Mouse (Mus musculus) c-Kit-negative CD71-positive TER-119-positive erythroid progenitor cells, embryonic 14.5 days (primary cell): ENCODE results near the gene 0610010K14Rik.

Source experiments
- DNase-seq: peaks from one replicate; pipeline ENCODE4 v3.0.0-alpha.2; 2013; ENCODE audit warnings: low read depth, low spot score

0610010K14Rik gene

DNA sequence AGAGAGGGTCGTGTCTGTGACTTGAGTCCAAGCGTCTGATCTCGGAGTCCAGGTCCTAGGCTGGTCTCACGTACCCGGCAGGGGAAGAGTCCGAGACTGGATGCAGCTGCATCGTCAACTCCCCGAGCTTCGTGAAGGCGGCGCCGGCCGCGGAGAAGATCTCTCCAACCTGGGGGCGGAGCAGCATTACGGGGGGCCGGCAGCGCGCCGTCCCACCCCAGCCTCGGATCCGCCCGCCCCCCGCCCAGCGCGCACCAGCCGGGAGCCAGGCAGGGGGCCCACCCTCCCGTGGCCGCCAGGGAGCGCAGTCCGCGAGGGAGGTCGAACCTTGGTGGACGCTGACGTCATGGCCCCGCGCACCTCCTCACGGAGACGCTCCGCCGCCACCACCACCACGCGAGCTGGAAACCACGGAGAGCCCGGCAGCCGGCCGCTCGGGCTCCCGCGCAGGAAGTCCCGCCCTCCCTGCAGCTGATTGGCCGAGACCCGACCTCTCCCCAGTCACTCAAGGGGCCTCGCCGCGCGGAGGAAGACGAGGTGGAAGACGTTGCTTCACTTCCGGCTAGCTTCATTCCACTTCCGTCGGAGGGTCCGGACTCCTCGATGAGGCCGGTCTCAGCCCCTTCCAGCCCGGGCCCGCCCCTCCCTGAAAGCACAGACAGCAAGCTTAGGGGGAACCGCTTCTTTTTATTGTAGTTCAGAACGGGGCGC is at the start of gene 0610010K14Rik:
Gene 0610010K14Rik, minus strand, starts transcription at position 458 of the 711 bp plus-strand sequence.
- peak; percentile 90 for DNase-seq

DNA sequence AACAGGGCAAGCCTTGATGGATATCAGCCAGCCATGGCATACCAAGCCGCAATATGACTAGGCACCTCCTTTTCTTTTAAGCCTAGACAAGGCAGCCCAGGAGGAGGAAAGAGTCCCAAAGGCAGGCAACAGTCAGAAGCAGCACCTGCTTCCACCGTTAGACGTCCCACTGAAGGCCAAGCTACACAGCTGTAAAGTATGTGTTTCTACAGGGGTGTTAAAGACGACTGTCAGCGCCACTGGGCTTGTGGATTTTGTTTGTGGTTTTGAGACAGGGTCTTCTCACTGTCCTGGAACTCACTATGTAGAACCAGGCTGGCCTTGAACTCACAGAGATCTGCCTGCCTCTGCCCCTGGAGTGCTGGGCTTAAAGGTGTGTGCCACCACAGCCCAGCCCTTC is 48.0 kb upstream of the 0610010K14Rik start:
- no peak for DNase-seq

DNA sequence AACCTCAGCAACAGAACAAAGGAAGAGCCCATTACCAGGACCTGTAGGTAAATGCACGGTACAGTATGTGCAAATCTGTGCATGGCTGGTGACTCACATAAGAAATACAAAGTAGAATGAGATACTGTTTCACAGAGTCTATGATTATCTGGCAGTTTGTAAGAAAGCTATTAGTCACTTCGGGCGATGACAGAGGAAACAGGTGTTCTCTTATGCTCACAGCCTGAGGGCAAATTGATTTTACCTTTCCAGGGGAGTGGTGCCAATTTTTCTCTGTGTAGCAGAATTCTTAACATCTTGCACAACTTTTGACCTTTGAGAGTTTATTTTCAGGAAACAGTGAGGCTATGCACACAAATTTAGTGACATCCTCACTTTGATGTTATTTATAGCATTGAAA is 47.0 kb upstream of the 0610010K14Rik start:
- no peak for DNase-seq

DNA sequence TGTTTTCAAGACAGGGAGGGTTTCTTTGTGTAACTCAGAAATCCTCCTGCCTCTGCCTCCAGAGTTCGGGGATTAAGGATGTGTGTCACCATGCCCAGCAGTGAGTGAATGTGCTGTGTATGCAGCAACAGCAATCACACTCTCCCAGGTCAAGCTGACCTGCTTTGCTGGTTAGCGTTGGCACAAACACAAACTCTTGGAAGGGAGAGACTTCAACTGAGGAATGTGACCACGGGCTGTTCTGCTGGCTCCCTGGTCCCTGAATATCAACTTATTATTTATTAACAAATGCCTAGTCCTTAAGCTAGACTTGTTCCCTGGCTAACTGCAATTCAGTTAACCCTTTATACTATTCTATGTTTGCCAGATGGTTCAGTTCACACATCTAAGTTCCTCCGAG is 46.0 kb upstream of the 0610010K14Rik start:
- DNase-seq, result no peak

DNA sequence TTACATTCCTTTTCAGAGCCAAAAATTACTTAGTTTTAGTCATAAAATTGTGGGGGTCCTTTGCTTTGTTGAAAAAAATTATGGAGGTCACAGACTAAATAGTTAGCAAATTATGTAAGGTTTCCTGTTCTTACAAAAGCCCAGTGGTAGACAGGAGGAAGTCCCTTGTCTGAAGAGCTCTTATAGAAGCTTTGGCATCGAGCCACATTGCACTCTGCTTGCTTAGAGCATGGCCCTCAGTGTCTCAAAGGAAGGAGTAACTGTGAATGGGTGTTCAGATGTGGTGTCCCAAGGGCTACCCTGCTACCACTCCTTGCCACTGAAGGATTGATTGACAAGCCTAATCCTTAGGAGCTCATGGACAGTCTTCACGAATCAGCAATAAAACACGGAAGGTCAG is 42.7 kb upstream of the 0610010K14Rik start:
- DNase-seq, result no peak

DNA sequence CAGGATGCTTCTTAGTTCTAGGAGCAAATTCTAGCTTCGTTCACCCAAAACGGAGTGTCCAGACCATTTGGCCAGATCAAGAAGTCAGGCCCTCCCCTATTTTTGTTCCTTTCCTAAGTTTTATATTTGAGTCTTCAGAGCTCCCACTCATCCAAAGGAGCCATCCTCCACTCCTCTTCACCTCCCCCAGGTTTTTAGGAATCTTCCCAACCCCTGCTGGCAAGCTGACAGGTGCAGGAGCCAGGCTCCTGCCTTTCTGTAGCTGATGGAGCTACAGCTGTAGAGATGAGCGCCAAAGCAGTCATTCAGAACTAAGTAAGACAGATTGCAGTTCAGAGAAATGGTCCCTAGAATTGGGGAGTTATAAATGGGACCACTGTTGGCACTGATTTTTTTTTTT is 41.2 kb upstream of the 0610010K14Rik start:
- DNase-seq, result no peak

DNA sequence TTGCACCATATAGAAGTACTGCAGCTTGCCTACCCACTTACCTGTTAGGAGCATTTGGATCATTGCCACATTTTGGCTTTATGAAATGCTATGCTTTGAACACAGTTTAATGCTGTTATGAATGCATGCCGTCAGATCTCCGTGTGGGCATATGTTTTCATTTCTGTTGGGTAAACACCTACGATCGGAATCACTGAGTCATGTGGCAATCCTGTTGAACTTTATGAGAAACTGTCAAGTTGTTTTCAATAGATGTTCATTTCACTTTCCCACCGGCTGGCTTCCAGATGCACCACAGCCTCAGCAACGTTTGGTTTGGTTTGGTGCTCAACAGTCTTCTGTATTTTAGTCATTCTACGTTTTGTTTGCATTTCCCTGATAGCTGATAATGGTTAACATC is 33.9 kb upstream of the 0610010K14Rik start:
- no peak for DNase-seq

DNA sequence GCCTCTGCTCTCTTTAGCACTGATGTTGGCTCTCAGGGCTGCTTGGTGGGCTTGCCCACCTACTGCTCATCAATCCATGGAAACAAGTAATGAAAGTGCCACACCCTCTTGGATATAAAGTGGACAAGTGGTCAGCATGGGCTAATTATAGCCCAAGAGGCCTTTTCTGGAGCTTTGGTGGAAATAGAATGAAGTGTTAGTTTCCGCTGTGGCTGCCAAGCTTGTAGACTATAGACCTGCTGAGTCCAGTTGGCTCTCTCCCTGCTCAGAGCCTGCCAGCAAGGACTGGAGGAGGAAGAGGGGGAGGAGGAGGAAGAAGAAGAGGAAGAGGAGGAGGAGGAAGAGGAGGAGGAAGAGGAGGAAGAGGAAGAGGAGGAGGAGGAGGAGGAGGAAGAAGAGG is 28.7 kb upstream of the 0610010K14Rik start:
- no peak for DNase-seq

DNA sequence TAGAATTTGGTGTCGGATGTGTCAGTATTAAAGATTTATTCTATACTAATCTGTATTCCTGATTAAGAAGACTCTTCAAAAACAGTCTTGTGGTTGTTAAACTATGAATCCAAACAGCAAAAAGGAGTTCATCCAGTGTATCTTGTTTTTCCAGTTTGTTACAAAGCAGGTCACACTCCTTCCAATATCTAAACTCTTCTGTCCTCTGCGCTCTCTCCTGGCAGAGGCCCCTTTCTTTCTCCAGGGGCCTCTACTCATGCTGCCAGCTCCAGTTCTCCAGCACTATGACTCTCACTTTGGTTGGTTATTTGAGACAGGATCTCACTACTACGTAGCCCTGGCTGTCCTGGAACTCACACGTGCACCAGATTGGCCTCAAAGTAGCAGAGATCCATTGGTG is 28.1 kb upstream of the 0610010K14Rik start:
- DNase-seq, result no peak

DNA sequence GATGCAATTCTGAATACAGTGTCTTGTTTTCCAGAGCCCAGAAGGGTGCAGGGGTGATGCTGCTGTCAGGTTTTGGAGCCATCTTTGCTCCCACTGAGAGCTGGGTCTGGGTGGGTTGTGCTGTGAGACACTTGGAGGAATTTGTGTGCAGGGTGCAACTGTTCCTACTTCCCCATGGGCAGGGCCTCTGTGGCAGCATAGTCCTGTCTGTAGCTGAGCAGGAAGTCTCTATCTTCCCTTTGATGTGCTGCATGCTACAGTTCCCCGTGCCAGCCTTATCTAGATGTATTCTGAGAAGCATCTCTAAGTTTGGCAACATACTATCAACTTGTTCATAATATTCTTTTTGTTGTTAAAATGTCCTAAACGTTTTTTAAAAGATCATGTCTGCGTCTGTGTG is 27.5 kb upstream of the 0610010K14Rik start:
- no peak for DNase-seq

DNA sequence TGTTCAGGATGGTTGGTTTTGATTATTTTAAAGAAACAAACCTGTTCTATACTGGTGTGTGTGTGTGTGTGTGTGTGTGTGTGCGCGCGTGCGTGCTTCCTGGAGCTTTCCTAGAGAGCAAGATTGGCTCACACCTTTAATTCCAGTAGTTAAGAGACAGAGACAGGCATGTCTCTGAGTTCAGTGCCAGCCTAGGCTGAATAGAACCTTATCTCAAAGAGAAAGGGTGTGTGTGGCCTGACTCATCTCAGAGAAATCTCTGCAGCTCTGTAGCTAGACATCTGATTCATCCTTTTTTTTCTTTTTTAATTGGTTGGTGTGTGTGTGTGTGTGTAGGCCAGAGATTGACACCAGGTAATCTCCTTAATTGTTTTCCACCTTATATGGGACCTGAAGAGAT is 21.3 kb upstream of the 0610010K14Rik start:
- DNase-seq, result no peak

DNA sequence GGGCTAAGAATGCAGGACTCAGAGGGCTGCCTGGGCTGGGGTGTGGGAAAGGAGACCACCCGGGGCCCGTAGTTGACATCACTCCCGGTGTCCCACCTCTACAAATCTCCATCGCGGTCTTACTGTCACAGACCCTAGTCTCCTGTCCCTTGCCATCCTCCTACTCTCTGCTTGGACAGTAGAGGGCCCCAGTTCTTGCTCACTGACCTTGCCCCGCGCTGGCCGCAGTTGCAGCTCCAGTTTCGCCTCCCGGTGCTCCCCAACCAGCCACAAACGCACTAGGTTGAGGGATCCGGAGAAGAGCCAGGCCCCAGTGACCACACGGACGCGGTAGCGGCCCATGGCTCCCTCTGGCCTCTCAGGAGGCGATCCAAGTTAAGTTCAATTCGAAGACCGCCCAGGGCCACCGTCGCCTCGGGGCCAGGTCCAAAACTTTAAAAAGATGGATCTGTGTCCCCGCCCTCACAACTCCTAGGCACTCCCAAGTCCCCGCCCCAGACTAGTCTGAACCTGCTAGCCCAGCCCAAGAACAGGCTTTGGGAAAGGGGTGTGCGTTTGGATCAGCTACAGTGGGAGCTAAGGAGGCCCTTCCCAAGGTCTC is 17.3 kb upstream of the 0610010K14Rik start, which contains the start of gene Alox12:
Gene Alox12, minus strand, starts transcription at position 423 of the 601 bp plus-strand sequence.
- no peak for DNase-seq

DNA sequence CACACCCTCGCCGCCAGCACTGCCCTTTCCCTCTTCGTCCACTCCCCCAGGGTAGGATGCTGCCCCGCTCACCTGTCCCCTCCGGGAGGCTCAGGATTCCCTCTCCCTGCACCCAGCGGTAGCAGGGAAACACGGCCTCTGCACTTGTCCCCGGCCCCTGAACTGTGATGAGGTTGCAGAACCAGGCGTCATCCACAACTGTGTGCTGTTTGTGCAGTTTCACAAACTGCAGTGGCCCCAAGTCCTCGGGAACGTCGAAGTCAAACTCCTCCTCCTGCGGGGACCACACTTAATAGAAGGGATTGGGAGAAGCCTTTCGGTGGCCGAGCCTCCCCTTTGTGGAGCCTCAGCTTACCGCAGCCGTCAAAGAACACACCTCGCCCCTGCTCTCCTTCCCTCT is 16.6 kb upstream of the 0610010K14Rik start:
- no peak for DNase-seq

DNA sequence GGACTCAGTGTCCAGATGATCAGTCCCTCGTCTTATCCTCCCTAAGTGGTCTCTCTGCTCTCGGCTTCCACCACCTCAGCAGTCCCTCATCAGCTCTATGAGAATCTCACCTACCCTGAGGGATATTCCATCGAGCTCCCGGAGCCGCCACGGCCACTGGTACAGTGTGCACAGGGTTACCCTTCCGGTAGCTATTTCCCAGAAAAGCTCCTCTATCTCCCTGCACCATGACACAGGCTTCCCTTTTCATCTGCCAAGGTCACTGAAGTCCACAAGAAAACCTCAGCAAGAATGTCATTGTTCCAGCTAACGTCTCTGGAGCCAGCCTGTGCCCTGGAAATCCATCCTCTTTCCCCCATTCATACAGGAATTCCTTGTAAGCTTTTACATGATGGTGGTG is 14.1 kb upstream of the 0610010K14Rik start:
- no peak for DNase-seq

DNA sequence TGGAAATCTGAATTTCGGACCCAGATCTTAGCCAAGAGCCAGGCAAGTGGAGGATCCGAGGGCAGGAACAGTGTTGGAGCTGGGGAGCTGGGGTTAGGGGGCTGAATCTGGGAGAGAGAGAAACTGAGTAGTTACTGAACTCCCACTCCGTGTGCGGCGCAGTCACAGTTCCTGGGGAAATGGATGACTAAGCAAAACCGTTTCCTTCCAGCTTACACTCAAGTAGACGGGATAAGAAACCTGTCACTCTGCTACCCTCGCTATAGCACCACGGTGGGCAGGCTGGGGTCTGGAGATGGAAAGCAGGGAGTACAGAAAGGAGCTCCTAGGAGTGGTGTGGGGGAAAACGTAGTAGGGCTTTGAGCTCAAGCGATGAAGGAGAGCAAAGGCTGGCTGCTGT is 12.4 kb upstream of the 0610010K14Rik start:
- DNase-seq, result no peak

DNA sequence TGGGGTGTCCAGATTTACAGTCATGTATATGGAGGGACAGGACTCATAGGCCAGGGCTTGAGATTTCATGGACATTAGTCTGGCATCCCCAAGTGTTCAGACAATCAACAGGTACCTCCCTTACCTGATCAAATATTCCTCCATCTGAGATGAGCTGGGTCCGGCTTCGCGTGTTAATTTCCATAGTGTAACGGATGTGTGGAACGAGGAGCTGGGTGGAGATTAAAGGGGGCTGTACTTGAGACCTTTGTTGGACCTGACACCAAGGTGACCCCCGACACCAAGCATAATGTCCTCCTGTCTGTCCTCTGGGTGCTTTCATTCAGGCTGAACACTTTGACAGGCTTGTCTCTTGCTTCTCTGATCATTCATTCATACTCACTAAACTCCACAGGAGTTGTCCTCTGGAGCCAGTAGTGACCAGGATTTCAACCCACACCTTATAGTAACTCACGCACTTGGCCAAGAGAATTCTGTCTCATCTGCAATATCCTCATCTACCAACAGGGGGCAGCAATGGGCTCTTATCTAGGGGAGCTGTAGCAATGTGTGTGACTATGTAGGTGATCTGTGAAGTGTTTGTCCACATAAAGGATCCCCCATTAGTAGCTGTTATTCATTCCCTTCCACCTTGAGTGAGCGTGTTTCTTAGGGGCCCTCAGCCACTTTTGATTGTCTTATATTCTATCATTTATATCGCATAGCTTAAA is 9.6 kb upstream of the 0610010K14Rik start:
- DNase-seq, result peak; percentile 60

DNA sequence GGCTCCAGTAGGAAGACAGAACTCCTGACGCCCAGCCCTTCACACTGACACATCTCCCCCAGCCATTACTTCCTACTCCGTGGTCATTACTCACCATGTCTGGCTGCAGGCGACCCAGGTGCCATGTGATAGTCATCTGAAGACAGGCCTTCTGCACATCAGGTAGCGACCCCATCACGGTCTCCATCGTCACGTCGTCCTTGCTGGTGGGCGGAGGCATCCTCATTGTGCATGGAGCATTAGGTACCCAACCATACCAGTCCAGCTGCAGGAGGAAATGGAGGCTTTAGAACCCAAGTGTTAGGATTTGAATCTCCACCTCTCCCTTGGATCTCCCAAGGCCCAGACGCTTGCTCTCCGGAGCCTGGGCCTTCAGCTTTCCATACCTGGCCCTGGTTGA is 4.9 kb upstream of the 0610010K14Rik start:
- no peak for DNase-seq

DNA sequence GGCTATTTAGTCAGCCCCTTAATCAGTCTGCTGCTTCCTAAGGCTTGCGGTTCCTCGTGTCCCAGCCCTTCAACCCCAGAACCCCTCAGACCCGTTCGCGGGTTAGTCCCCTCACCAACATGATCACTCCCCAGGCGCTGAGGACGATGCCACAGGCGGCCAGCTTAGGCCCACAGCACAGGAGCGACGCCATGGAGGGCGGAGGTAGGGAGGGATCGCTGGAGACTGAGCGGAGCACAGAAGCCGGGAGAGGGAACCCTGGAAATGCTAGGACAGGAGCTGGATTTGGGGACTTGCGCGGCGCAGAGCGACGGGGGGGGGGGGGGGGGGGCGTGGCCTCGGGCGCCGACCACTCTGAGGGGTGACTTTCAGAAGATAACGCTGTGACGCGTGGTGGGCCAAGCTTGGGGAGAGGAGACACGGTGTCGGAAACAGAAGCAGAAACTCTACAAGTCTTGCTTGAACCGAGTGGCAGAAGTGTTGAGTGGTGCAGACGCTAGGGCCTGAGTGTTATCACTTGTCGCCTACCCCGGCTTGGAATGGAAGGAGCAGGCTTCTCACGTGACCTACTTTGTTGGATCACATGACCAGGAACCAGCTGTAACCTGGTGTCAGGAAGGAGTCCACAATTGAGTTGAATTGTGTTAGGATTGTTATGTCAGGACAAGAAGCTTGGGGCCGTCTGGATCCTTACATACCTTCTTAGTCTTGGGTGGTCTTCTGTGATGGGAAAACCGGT is 2.0 kb upstream of the 0610010K14Rik start, which contains the start of the genes Gm21988 and Rnasek:
Gene Gm21988, minus strand, starts transcription at position 290 of the 739 bp plus-strand sequence.
Gene Rnasek, minus strand, starts transcription at position 302 of the 739 bp plus-strand sequence.
- peak; percentile 82 for DNase-seq

DNA sequence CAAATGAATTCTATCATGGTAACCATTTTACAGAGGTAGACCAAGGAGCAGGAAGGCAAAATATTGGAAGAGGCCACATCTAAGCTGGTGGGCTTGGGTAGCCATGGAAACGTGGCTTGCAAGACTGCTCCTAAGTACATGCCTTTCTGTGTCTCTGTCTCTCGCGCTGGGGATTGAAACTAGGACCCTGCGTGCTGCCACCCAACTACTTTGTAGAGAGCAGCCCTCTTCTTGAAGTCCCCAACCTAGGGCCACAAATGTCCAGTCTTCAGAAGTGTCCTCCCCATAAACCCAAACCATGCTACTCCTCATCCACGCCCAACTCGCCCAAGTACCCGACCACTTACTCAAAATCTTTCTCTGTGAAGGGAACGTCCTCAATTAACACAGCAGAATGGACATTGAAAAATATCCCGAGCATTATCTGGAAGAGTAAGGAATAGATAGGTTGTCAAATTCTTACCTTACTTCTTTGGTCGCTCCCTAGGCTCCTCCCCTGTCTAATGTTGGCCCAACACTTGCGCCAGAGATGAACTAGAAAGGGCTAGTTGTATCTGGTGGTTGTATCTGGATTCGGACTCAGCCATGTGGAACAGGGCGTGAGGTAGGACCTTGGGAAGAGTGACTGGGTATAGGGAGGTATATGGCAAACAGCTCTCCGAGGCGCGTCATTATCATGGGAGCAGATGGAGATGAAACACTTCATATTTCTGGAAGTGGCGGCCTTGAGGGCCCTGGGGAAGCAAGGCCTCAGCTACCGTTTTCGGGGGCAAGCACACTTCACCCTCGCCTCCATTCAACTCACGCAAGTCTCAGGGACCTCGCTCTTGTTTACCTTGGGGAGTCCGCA is 1.1 kb upstream of the 0610010K14Rik start:
- peak; percentile 54 for DNase-seq

DNA sequence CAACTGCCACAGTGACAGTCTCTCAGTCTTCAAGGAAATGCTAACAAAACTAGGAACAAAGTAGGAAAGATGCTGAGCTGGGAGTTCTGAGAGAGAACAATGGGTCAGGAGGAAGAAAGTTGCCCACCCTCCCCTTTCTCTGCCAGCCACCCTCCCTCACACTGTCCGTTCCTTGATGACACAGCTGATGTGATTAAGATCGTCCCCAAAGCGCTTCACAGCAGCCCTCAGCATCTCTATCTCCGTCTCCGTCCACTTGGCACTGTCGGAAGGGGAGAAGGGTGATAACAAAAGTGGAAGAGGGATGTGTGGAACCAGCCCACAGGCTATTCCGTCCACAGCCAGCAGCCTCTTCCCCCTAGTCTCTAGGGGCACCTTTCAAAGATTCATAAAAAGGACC is 997 bp downstream of the 0610010K14Rik start:
- no peak for DNase-seq
